Mouse (Mus musculus) MEL (cell line): ENCODE measurements around the gene Ncam1. TPM values are rescaled to one million over a fixed set of nuclear protein-coding genes. Genes with fewer than 3 reads are reported as not detected.

Source experiments
- DNase-seq: peaks from one replicate; pipeline ENCODE4 v3.0.0; 2011; ENCODE audit warnings: low read depth, low spot score
- H3K27ac ChIP-seq: 2 replicates; pipeline ENCODE4 v1.5.1; 2012; ENCODE audit warnings: low read depth, mild to moderate bottlenecking, control low read depth, low read length, moderate library complexity; ENCODE audit not compliant: control insufficient read depth
- H3K27me3 ChIP-seq, 2 experiments: fragments of 150-350 bp in 1 of 2; sonication (generic) in 1 of 2; 2 replicates each; pipeline ENCODE4 v1.6.1; 2012; ENCODE audit warnings: low read length in 2 of 2, mild to moderate bottlenecking in 2 of 2, improper control_type of control experiment in 1 of 2, moderate library complexity in 1 of 2; ENCODE audit not compliant: insufficient read depth in 2 of 2, control insufficient read depth in 1 of 2
- H3K36me3 ChIP-seq, 2 experiments: 2 replicates each; pipeline ENCODE4 v1.6.1; 2012 to 2014; ENCODE audit warnings: low read length in 2 of 2, improper control_type of control experiment in 1 of 2, inconsistent platforms in 1 of 2, mild to moderate bottlenecking in 1 of 2; ENCODE audit not compliant: insufficient read depth in 2 of 2, control insufficient read depth in 1 of 2
- H3K4me1 ChIP-seq, 2 experiments: fragments of 150-350 bp in 1 of 2; sonication (generic) in 1 of 2; 2 replicates each; pipeline ENCODE4 v1.6.1; 2012; ENCODE audit warnings: low read length in 2 of 2, improper control_type of control experiment in 1 of 2, mild to moderate bottlenecking in 1 of 2; ENCODE audit not compliant: insufficient read depth in 2 of 2, control insufficient read depth in 1 of 2
- H3K4me3 ChIP-seq, 2 experiments: fragments of 150-350 bp in 1 of 2; sonication (generic) in 1 of 2; 2 replicates each; pipeline ENCODE4 v1.5.1; 2012; ENCODE audit warnings: low read depth in 2 of 2, low read length in 2 of 2, mild to moderate bottlenecking in 2 of 2, moderate library complexity in 2 of 2, control low read depth in 1 of 2, improper control_type of control experiment in 1 of 2; ENCODE audit not compliant: control insufficient read depth in 1 of 2, insufficient read depth in 1 of 2
- H3K79me2 ChIP-seq: 2 replicates; pipeline ENCODE4 v1.6.1; 2012; ENCODE audit warnings: mild to moderate bottlenecking, low read length, moderate library complexity; ENCODE audit not compliant: control insufficient read depth, poor library complexity, insufficient read depth
- H3K9ac ChIP-seq: 2 replicates; pipeline ENCODE4 v1.6.1; 2012; ENCODE audit warnings: low read depth, mild to moderate bottlenecking, control low read depth, low read length, moderate library complexity; ENCODE audit not compliant: control insufficient read depth, poor library complexity, severe bottlenecking
- H3K9me3 ChIP-seq: fragments of 150-350 bp; sonication (generic); replicated peaks from 2 replicates; pipeline ENCODE4 v1.6.1; 2012; ENCODE audit warnings: mild to moderate bottlenecking, low read length, improper control_type of control experiment, moderate library complexity; ENCODE audit not compliant: insufficient read depth
- BHLHE40 ChIP-seq: IDR thresholded peaks from 2 replicates; pipeline ENCODE4 v1.6.1; 2012; ENCODE audit warnings: low read depth, mild to moderate bottlenecking, inconsistent platforms, low read length, improper control_type of control experiment, borderline replicate concordance
- CHD2 ChIP-seq: IDR thresholded peaks from 2 replicates; pipeline ENCODE4 v1.6.1; 2011; ENCODE audit warnings: low read length, improper control_type of control experiment
- CTCF ChIP-seq, 3 experiments: IDR thresholded peaks in 2 of 3; conservative IDR thresholded peaks in 1 of 3; 2 replicates each; pipeline ENCODE4 v1.5.1; 2011 to 2012; ENCODE audit warnings: low read length in 3 of 3, low read depth in 2 of 3, mild to moderate bottlenecking in 2 of 3, improper control_type of control experiment in 1 of 3, inconsistent platforms in 1 of 3, mixed read lengths in 1 of 3, moderate library complexity in 1 of 3; ENCODE audit not compliant: control insufficient read depth in 1 of 3, insufficient read depth in 1 of 3, poor library complexity in 1 of 3, severe bottlenecking in 1 of 3
- ELF1 ChIP-seq: IDR thresholded peaks from 2 replicates; pipeline ENCODE4 v1.6.1; 2014; ENCODE audit warnings: low read depth, mild to moderate bottlenecking, inconsistent platforms, low read length, improper control_type of control experiment, moderate library complexity
- EP300 ChIP-seq, 2 experiments: IDR thresholded peaks; 2 replicates each; pipeline ENCODE4 v1.6.1; 2011; ENCODE audit warnings: improper control_type of control experiment in 2 of 2, low read length in 2 of 2, low read depth in 1 of 2, mild to moderate bottlenecking in 1 of 2
- HCFC1 ChIP-seq: IDR thresholded peaks from 2 replicates; pipeline ENCODE4 v1.6.1; 2012; ENCODE audit warnings: low read depth, mild to moderate bottlenecking, inconsistent platforms, low read length, improper control_type of control experiment, moderate library complexity
- JUND ChIP-seq: IDR thresholded peaks from 2 replicates; pipeline ENCODE4 v1.6.1; 2011; ENCODE audit warnings: low read depth, mild to moderate bottlenecking, improper control_type of control experiment, low read length
- MAFK ChIP-seq: IDR thresholded peaks from 2 replicates; pipeline ENCODE4 v1.6.1; 2011; ENCODE audit warnings: low read depth, mild to moderate bottlenecking, low read length, improper control_type of control experiment, borderline replicate concordance
- MAZ ChIP-seq: IDR thresholded peaks from 2 replicates; pipeline ENCODE4 v1.6.1; 2012; ENCODE audit warnings: low read depth, mild to moderate bottlenecking, inconsistent platforms, low read length, improper control_type of control experiment
- MEF2A ChIP-seq: IDR thresholded peaks from 2 replicates; pipeline ENCODE4 v1.6.1; 2014; ENCODE audit warnings: low read depth, mild to moderate bottlenecking, inconsistent platforms, low read length, improper control_type of control experiment; ENCODE audit not compliant: poor library complexity, insufficient replicate concordance, severe bottlenecking; ENCODE audit errors: extremely low read depth
- MXI1 ChIP-seq: IDR thresholded peaks from 2 replicates; pipeline ENCODE4 v1.6.1; 2011; ENCODE audit warnings: mild to moderate bottlenecking, low read depth, low read length, improper control_type of control experiment
- MYB ChIP-seq: IDR thresholded peaks from 2 replicates; pipeline ENCODE4 v1.6.1; 2011; ENCODE audit warnings: mild to moderate bottlenecking, low read depth, low read length, improper control_type of control experiment
- NRF1 ChIP-seq: IDR thresholded peaks from 2 replicates; pipeline ENCODE4 v1.6.1; 2014; ENCODE audit warnings: low read depth, mild to moderate bottlenecking, inconsistent platforms, low read length, improper control_type of control experiment, moderate library complexity; ENCODE audit not compliant: poor library complexity, insufficient read depth, severe bottlenecking
- POLR2AphosphoS2 ChIP-seq: IDR thresholded peaks from 2 replicates; pipeline ENCODE4 v1.6.1; 2011; ENCODE audit warnings: low read length, improper control_type of control experiment
- RAD21 ChIP-seq: IDR thresholded peaks from 2 replicates; pipeline ENCODE4 v1.6.1; 2011; ENCODE audit warnings: mild to moderate bottlenecking, low read depth, low read length, improper control_type of control experiment
- SIN3A ChIP-seq: IDR thresholded peaks from 2 replicates; pipeline ENCODE4 v1.6.1; 2012; ENCODE audit warnings: low read length, improper control_type of control experiment, inconsistent platforms
- SMC3 ChIP-seq: IDR thresholded peaks from 2 replicates; pipeline ENCODE4 v1.6.1; 2011; ENCODE audit warnings: low read depth, low read length, improper control_type of control experiment
- TAL1 ChIP-seq: IDR thresholded peaks from 2 replicates; pipeline ENCODE4 v1.6.1; 2012; ENCODE audit warnings: mild to moderate bottlenecking, inconsistent platforms, low read length, moderate library complexity, mixed read lengths
- USF1 ChIP-seq: IDR thresholded peaks from 2 replicates; pipeline ENCODE4 v1.6.1; 2014; ENCODE audit warnings: low read depth, mild to moderate bottlenecking, inconsistent platforms, low read length, improper control_type of control experiment, moderate library complexity
- USF2 ChIP-seq, 2 experiments: IDR thresholded peaks; 2 replicates each; pipeline ENCODE4 v1.6.1; 2011 to 2012; ENCODE audit warnings: improper control_type of control experiment in 2 of 2, low read length in 2 of 2, borderline replicate concordance in 1 of 2, inconsistent platforms in 1 of 2, low read depth in 1 of 2, mild to moderate bottlenecking in 1 of 2; ENCODE audit not compliant: insufficient read depth in 1 of 2
- ZKSCAN1 ChIP-seq: IDR thresholded peaks from 2 replicates; pipeline ENCODE4 v1.6.1; 2012; ENCODE audit warnings: low read depth, mild to moderate bottlenecking, inconsistent platforms, low read length, improper control_type of control experiment, moderate library complexity
- ZMIZ1 ChIP-seq: IDR thresholded peaks from 2 replicates; pipeline ENCODE4 v1.6.1; 2012; ENCODE audit warnings: low read depth, mild to moderate bottlenecking, inconsistent platforms, low read length, improper control_type of control experiment, moderate library complexity
- polyA plus RNA-seq, 2 experiments: library from polyadenylated mRNA; stranded (reverse) in 1 of 2; unstranded in 1 of 2; fragments of >175 nt in 1 of 2; fragments of >200 nt in 1 of 2; gene quantifications; 2 replicates each; pipeline versions ENCODE4 v1.2.1 to v1.2.4; 2012; ENCODE audit warnings: low replicate concordance in 2 of 2, low read depth in 1 of 2; ENCODE audit not compliant: insufficient read length in 2 of 2, insufficient read depth in 1 of 2, missing spikeins in 1 of 2
- total RNA-seq: library from RNA; depleted of rRNA; stranded (reverse); fragments of 300-350 nt; gene quantifications from 2 replicates; pipeline ENCODE4 v1.2.3, GENCODE M21; 2012

Gene Ncam1
- total and polyA plus RNA-seq, 3 experiments = not detected

DNA sequence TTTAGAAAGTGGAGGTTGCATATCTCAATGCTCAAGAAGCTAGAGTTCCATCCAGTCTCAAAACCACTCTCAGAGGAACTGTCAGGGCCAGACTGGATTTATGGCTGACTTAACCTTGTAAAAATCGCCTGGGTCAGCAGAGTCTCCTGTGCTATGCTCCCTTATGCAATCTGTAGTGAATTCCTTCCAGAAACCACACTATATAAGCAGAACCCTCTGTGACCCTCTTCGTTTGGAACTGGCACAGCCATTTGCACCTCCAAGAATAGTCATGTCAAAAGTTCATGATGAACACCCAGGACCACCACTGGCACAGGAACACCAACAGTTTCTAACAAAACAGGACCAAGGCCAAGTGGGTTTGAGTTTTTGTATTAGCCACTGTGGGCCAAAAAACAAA is 190.5 kb downstream of the Ncam1 start:
- Histone ChIP-seq H3K27ac (no peak overlapping the region), H3K36me3 (no peaks in the 10 kb centered on the region)
- TF ChIP-seq BHLHE40 (no peak), HCFC1 (no peak), MXI1 (no peak), ELF1 (no peak)

GRCm38 (mm10) chr9:49606717-49607116 is 192.0 kb downstream of the Ncam1 start:
- H3K36me3 ChIP-seq = no peaks in the 10 kb centered on the region
- no peaks in the 10 kb centered on the region for H3K79me2 ChIP-seq
- no peak overlapping the region for H3K9ac ChIP-seq
- no peaks in the 10 kb centered on the region for H3K9me3 ChIP-seq
- no peaks in the 10 kb centered on the region for H3K27me3 ChIP-seq
- TF ChIP-seq POLR2AphosphoS2 = no peak
- no peak for TF ChIP-seq EP300 (IDR thresholded peaks at IDR 0.05; ENCODE audit: low read depth in 1 of 2, low read length in 2 of 2)
- no peak for TF ChIP-seq MYB
- no peak for TF ChIP-seq CHD2
- no peak for TF ChIP-seq TAL1
- no peak for TF ChIP-seq SMC3
- no peak for TF ChIP-seq JUND
- no peak for TF ChIP-seq SIN3A
- no peak for TF ChIP-seq ELF1
- TF ChIP-seq ZMIZ1 = no peak
- no peak for TF ChIP-seq NRF1
- no peak for TF ChIP-seq ZKSCAN1
- TF ChIP-seq HCFC1 = no peak
- no peak for TF ChIP-seq CTCF (IDR thresholded peaks at IDR 0.05 in 2 of 3, conservative IDR thresholded peaks at IDR 0.05 in 1 of 3; ENCODE audit: control insufficient read depth in 1 of 3, insufficient read depth in 1 of 3, low read depth in 2 of 3, low read length in 3 of 3, poor library complexity in 1 of 3, severe bottlenecking in 1 of 3)
- no peak for TF ChIP-seq MEF2A
- no peak for TF ChIP-seq USF2 (IDR thresholded peaks at IDR 0.05; ENCODE audit: borderline replicate concordance in 1 of 2, insufficient read depth in 1 of 2, low read depth in 1 of 2, low read length in 2 of 2)
- TF ChIP-seq USF1 = no peak
- TF ChIP-seq MAFK = no peak
- TF ChIP-seq MAZ = no peak
- TF ChIP-seq RAD21 = no peak
- no peaks in the 10 kb centered on the region for H3K4me1 ChIP-seq
- H3K27ac ChIP-seq = no peak overlapping the region
- DNase-seq = no peak
- H3K4me3 ChIP-seq = no peak overlapping the region

More for the DNA sequence above, 190.5 kb downstream of the Ncam1 start:
- Histone ChIP-seq H3K4me3 (no peak overlapping the region), H3K9me3 (no peaks in the 10 kb centered on the region), H3K27me3 (no peaks in the 10 kb centered on the region), H3K79me2 (no peaks in the 10 kb centered on the region), H3K4me1 (no peaks in the 10 kb centered on the region), H3K9ac (no peak overlapping the region)
- DNase-seq = no peak
